Mouse (Mus musculus) cerebellum, postnatal 4 days (tissue): ENCODE results near the gene AU015836.
"Not testable (repeated sequence)": the region's sequence is repeated elsewhere in the genome, so short reads cannot be mapped to it uniquely, and the experiment has no call there.

ENCODE experiments used
- DNase-seq, 2 experiments: peaks; one replicate each; pipeline ENCODE4 v3.0.0; 2022; ENCODE audit warnings: low spot score in 2 of 2, mixed read lengths in 1 of 2

The AU015836 gene

DNA sequence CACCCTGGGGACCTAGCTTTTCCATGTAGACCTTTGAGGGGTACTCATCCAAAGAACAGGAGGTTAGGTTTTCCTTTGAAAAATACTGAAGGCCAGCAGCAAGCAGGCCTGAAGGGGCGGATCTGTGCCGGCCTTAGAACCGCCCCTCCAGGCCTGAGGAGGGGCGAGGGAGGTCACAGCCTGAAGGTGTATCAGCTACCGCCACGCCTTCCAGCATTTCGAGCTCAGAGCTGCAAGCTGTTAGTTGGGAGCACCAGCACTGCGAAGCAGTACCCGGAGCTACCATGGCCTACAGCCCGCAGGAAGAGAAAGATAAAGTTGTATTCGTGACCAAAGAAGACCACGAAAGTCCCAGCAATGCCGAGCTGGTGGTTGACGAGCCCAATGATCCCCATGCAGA lies at the start of gene AU015836:
Gene AU015836, plus strand, starts transcription at position 216 of the 400 bp plus-strand sequence.
- no peak for DNase-seq

DNA sequence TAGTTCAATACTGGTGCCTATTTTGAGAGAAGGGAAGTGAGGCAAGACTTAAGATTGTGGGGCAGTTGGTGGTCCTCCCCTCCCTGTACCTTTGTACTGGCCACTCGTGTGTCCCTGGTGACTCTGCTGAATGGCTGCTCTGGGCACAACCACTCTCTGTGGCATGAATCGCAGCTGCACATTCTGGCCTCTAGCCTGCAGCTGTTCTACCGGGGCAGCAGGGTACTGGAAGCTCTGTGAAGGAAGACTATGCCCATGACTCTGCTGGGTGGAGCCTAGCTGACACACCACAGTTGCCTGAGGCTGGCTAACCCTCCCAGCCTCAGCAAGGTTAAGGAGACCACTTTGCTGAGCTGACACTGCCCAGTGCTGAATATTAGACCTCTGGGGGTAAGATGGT lies 49.4 kb upstream of the AU015836 start:
- no peak for DNase-seq

DNA sequence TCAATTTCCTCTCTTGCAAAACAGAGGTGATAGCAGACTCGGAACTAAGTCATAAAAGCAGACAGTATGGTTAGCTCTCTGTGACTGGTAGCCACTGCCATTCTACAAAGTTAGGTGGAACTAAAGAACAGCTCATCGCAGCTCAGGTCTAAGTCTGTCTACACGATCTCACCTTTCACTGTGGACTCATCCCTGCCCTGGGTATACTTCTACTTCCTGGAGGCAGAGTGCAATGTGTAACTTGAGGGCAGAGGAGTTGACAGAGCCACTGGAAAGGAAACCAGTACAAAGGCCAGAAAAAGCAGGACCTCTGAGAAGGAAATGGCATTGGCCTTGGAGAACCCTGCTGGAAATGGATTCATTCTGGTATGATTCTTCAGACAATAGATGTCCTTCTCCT lies 40.1 kb upstream of the AU015836 start:
- DNase-seq, result no peak

DNA sequence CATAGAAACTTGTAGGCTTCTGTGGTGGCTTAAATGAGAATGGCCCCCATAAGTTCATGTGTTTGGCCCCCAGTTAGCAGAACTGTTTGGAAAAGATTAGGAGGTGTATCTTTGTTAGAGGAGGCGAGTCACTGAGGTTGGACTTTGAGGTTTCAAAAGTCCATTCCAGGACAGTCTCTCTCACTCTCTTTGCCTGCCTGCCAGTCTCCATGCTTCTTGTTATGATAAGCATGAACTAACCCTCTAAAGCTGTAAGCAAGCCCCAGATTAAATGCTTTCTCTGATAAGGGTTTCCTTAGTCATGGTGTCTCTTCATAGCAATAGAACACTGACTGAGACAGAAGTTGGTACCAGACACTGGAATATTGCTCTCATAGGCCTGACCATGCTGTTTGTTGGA lies 39.7 kb upstream of the AU015836 start:
- no peak for DNase-seq

DNA sequence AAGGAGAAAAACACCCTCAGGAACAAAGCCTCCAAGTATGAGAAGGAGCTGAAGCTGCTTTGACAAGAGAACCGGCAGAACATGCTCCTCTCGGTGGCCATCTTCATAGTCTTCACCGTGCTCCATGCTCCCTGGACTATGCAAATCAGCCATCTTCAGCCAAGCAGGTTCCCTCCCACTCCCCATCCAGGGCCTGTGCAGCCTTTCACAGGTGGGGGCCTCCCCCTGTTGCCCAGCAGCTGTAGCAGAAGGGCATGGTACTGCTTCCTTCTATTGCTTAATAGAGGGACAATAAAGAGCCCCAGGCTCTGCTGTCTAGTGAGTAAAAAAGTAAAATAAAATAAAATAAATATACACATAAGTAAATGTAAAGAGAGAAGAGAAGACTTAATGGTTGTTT lies 36.8 kb upstream of the AU015836 start:
- DNase-seq, result no peak

DNA sequence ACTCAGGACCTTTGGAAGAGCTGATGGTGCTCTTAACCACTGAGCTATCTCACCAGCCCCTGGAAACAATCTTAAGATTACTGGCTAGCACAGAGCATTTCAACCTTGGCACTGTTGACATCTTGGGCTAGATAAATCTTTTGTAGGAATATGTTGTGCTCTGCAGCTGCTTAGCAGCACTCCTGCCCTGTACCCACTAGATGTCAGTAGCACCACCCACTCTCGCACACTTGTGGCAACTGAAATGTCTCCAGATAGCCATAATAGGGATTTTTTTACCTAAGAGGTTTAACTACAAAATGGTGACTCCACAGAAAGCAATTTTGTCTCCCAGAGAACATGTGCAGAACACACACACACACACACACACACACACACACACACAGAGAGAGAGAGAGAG lies 11.7 kb upstream of the AU015836 start:
- DNase-seq, result no peak

DNA sequence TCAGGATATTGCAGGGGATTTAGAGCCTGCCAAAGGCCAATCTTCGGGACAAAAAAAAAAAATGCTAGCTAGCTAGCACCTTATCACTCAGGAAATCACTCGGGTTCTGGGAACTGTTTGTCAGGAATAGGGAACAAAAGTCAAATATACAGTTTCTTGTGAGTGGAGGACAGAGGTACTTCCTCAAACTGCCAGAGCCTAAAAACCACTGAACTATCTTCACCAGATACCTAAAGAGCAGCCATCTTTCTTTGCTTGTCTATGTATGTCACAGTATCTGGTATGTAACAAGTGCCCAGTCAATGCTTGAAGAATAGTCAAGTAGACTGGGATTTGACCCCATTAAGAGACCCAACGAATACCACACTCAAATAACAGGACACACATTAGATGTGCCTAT lies 10.0 kb upstream of the AU015836 start:
- DNase-seq, result no peak

DNA sequence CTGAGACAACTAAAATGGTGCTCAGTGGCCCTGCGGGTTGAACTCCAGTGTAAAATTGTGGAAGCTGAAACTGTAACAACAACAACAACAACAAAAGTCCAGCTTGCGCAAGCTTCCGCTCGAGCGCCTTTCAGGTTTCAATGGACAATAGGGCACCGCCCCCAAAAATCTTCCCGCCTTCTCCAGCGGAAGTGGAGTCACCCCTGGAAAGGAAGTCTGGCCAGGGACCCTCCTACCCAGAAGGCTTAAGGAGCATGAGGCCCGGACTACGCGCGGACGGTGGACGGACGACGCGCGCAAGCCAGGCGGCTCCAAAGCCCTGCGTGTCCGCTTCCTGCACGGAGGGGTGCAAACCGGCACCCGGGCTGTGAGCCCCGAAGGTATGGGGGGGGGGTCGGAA lies 11.9 kb downstream of the AU015836 start:
- no peak for DNase-seq

DNA sequence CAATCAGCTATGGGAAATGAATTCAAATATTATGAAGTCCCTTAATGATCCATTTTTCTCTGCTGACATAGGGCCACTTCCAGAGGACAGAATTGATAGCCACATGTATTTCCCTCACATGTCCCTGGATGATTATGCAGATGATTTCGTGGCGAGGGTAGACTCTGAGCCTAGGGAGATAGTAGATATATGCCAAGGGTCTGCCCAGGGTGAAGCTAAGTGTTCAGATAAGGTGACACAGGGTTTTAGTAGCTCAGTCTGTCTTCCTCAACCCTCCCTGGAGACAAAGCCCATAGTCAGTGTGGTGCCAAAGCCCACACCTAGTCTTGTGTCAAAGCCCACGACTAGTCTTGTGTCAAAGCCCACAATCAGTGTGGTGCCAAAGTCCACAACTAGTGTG lies 13.7 kb downstream of the AU015836 start:
- no peak for DNase-seq

DNA sequence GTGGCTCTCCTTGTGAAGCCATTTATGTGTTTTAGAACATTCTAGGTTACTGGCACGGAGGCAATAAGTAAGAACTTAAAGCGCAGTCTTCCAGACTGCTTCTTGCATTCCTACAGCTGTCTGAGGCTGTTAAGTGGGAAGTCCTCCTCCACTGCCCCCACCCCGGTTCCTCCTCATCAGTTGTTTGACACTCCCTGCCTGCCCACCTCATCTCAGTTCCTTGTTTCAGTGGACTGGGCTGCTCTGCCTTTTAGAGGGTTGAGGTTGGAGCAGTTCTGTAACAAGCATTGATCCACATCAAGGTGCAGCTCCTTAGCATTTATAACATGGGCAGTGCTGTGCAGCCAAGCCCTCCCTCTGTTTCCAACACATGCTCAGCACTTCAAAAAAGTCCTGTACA lies 16.6 kb downstream of the AU015836 start:
- not testable (repeated sequence) for DNase-seq

DNA sequence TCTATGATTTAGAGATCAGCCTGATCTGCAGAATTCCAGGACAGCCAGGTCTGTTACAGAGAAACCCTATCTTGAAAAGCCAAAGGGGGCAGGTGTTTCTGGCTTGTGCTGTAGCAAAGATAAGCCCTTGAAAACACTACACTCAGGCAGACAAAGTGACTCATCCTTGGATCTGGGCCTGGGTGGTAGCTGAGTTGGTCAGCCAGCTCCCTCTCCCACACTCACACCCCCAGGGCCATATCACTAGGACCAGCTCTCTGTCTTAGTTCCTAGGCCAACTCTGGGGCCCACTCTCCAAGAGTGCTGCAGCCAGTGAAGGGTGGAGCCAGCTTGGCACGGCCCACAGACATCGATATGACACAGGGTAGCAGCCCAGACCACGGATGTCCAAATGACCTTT lies 38.5 kb downstream of the AU015836 start:
- DNase-seq, result no peak

DNA sequence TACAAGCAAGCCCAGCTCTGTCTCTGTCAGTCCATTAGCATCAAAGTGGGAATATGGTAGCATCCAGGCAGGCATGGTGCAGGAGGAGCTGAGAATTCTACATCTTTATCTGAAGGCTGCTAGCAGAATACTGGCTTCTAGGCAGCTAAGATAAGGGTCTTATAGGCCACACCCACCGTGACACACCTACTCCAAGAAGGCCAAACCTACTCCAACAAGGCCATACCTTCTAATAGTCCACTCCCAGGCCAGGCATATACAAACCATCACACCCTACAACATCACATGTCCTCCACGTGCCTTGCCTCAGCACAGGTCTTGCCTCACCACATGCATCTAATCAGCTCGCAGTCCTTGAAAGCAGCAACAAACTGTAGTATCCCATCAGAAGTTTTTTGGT lies 41.0 kb downstream of the AU015836 start:
- DNase-seq, result no peak

DNA sequence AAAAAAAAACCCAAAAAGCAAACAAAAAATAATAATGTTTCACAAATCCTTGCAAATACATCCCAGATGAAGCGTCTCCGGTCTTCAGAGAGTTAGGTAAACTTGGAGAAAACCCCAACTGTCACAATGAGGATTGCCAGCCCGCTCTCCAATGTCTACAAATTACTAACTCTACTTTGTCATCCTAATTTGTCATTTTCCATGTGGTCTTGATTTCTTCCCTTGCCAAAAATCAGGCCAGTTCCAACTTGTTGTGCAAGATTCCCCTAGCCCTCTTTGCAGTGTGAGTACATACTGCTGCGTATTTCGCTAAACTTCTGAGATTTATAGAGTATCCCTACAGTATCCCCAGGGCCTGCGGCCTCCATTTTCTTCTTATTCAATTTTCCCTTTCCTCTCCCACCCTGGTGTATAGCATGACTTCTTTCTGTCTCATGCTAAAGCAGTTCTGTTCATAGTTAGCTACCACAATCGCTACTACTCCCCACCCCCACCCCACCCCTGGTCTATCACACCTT lies 43.3 kb downstream of the AU015836 start:
- no peak for DNase-seq

DNA sequence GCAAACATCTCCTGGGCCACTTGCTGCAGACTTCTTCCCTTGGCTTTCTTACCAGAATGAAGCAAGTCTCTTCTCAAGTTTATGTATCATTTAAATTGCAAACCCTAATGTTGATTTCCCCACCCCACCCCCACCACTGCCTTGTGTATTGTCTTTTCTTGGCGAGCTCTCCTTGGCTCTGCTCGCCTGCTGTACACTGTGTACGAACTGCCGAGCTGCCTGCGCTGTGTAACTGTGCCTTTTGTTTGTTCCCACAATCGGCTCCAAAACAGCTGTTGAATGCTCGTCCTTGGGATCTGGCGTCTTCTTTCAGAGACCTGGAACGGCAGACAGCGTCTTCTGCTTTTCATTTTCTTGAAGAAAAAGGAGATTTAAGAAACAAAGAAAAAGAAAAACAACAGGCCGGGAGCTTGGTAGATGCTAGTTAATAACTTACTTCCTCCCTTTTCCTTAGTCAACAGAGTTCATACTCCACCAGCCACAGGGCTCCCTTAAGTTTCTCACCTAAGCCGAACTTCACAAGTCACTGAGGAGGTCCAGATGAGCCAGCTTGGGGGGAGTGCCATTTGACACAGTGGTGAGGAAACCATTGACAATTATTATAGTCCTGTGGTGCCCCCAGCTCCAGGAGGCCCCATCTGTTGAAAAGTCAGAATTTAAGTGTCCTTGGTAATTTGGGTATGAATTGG lies 44.2 kb downstream of the AU015836 start:
- DNase-seq, result no peak

DNA sequence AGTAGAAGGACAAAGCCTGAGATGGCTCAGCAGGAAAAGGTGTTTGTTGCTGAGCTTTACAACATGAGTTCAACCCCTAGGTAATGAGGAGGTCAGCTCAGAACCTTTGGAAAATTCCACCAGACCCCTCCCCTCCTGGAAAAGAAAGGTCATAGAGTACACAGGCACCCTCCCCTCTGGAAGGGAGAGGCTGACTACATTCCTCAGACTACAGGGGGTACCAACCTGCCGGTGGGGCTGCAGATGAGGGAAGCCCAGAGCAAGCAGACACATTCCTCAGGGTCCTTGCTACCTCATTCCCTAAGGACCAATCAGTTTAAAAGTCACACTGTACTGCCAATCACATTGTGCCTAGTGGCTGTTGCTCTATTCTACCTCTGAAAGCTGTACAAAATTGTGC lies 48.4 kb downstream of the AU015836 start:
- DNase-seq, result no peak

DNA sequence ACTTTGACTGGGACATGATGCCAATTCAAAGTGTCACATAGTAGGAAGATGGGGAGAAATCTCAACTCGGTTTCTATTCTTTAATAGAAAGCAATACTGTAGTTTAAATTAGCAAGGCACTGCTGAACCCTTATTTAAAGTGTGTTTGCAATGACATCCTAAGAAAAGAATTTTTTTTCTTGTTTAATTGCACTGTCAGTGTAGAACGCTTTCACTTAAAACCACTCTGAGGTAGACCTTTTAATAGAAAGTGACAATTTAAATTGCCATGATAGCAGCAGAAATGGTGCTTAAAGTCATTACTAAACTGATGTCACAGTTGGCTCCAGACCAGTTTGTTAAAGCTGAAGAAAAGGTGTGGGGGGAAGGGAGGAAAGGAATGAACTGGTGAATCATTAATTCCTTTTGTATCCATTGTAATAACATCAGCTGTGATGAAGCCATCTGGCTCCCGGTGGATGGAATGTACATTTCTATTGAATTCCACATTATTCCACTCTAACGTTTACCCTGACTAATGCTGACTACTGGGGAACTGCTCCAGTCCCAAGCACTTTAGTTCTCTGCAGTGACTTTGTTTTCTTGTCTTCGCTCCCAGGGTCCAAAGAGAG lies 53.9 kb downstream of the AU015836 start:
- no peak for DNase-seq
